Mouse (Mus musculus) kidney, embryonic 15.5 days (tissue): ENCODE measurements around the gene Hs3st4. TPM values are rescaled to one million over a fixed set of nuclear protein-coding genes. Genes with fewer than 3 reads are reported as not detected.

Source experiments
- ATAC-seq: fragments of 200-750 bp; cut with Nextera tagmentation; replicated peaks from 2 replicates; pipeline ENCODE4 v1.8.0; 2017; ENCODE audit warnings: moderate TSS enrichment; ENCODE audit not compliant: low FRiP score
- H3K27ac ChIP-seq: fragments of 300-500 bp; sonication (generic); 2 replicates; pipeline ENCODE4 v1.5.1; 2015; ENCODE audit warnings: mild to moderate bottlenecking, inconsistent platforms
- H3K27me3 ChIP-seq: fragments of 300-500 bp; sonication (generic); 2 replicates; pipeline ENCODE4 v1.6.1; 2015; ENCODE audit warnings: inconsistent platforms
- H3K36me3 ChIP-seq: fragments of 300-500 bp; sonication (generic); 2 replicates; pipeline ENCODE4 v1.6.1; 2015; ENCODE audit warnings: inconsistent platforms
- H3K4me1 ChIP-seq: fragments of 300-500 bp; sonication (generic); 2 replicates; pipeline ENCODE4 v1.6.1; 2015; ENCODE audit warnings: inconsistent platforms
- H3K4me2 ChIP-seq: fragments of 300-500 bp; sonication (generic); 2 replicates; pipeline ENCODE4 v1.6.1; 2015; ENCODE audit warnings: moderate library complexity, mild to moderate bottlenecking, inconsistent platforms
- H3K4me3 ChIP-seq: fragments of 300-500 bp; sonication (generic); replicated peaks from 2 replicates; pipeline ENCODE4 v1.5.1; 2015; ENCODE audit warnings: mild to moderate bottlenecking, inconsistent platforms
- H3K9ac ChIP-seq: fragments of 300-500 bp; sonication (generic); 2 replicates; pipeline ENCODE4 v1.6.1; 2015; ENCODE audit warnings: mild to moderate bottlenecking, inconsistent platforms
- H3K9me3 ChIP-seq: fragments of 300-500 bp; sonication (generic); replicated peaks from 2 replicates; pipeline ENCODE4 v1.6.1; 2016; ENCODE audit warnings: inconsistent platforms
- WGBS: fragments of 180-500 bp; shearing (Covaris S2); methylation state at CpG from one replicate; pipeline ENCODE4 v1.1.7; 2015; ENCODE audit warnings: mixed read lengths; 5-methylcytosine and 5-hydroxymethylcytosine counted together
- polyA plus RNA-seq: library from polyadenylated mRNA; unstranded; fragments of >200 nt; fragmentation: Nextera tagmentation; extraction: Ambion mirVana; gene quantifications from 2 replicates; pipeline ENCODE4 v1.2.1, GENCODE M21; 2015

The Hs3st4 gene
- polyA plus RNA-seq, 1 experiment from 2014 or later: 0.09 TPM

DNA sequence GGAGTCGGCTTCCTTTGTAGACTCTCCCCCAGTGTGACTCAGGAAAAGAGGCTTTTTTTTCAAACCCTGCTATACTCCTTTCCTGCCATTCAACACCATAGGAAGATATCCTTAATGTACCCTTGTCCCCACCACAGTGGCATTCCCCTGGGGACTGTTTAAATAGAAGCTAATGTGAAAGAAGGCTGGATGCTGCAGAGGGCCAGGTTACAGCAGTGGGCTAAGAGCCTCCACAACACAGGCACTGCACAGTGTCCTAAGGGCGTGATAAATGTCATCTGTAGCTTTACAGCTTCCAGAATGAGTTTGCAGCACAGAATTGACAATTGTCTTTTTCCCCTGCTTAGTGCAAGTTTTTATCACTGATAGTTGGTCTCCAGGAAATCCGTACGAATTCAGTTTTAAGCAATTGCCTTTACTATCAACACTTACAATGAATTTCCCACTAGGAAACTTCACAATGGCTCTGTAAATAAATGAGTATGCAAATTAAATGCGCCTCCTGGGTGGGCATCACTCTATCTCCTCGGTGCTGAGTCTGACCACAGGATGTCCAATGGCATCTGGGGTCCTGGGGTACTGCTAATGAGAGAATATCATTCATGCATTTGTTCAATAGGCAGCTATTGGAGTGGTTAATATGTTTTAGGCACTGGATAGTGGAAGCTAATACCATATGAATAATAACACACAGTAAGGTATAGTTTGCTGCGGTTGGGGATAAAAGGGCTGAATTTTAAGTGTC lies 257.4 kb downstream of the Hs3st4 start:
- Histone ChIP-seq H3K9ac (no peak overlapping the region), H3K4me1 (no peaks in the 10 kb centered on the region), H3K36me3 (no peaks in the 10 kb centered on the region), H3K9me3 (no peaks in the 10 kb centered on the region), H3K27ac (no peak overlapping the region), H3K27me3 (no peaks in the 10 kb centered on the region), H3K4me3 (no peak overlapping the region), H3K4me2 (no peak overlapping the region)
- WGBS: 46% methylated on average over 7 of the region's 7 CpGs
- ATAC-seq: no peak

DNA sequence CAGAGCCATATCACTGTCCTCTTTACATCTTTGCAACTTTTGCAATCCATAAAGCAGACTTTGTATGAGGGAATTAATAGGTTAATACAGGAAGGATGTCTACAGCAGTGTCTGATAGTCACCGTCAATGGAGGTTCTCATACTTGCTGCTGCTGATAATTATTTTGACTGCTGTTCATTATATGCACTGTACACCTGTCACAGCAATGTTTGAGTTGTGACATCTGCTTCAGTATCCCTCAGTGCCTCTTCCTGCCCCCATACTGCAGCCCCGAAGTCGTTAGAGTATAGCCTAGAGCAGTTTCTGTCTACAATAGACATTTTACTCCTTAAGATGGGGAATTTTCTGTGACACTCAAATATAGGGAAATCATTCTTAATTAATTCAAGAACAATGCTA lies 267.2 kb downstream of the Hs3st4 start:
- Histone ChIP-seq H3K9me3 (no peaks in the 10 kb centered on the region), H3K4me1 (no peaks in the 10 kb centered on the region; the same call in 1 of the 2 replicates), H3K36me3 (no peaks in the 10 kb centered on the region), H3K4me3 (no peak overlapping the region), H3K9ac (no peak overlapping the region), H3K27ac (no peak overlapping the region), H3K27me3 (no peaks in the 10 kb centered on the region), H3K4me2 (no peak overlapping the region)
- no peak for ATAC-seq
- WGBS: 66% methylated on average over 3 of the region's 3 CpGs

DNA sequence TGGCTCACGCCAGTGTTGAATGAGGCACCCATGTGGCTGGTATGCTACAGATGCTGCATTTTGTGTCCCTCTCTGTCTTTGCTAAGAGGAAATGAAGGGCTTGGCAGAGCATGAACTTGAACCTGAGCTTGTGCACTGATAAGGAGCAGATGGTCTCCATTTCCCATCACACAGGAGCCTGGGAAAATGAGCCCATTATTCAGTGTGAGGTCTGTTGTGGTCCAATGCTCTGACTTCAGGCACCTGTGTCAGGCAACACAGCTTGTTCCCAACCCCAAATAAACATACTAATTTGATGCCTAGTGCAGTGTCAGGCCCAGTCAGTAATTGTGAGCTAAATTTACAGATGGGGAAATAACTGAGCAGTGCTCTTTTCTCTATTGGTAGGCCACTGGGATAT lies 267.9 kb downstream of the Hs3st4 start:
- 63% methylated on average over 1 of the region's 1 CpGs for WGBS

DNA sequence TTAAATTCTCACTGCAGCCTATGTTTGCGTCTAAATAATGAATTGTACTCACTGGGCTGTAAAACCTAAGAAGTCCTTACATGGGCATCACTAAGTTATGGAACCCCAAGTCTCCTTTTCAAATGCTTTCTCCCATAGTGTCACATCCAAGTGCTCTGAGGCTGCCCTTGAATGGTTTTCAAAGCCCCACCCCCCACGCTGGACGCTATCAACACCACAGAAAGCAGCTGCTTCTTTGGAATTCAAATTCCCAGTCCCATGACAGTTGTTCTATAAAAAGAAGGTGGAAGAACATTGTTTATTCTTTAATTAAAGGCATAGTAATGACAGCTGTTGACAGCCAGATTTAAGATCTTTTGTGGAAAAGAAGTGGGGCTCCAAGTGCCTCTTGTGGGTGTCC lies 275.8 kb downstream of the Hs3st4 start:
- WGBS: 56% methylated on average over 3 of the region's 3 CpGs
- ATAC-seq: no peak
- Histone ChIP-seq H3K4me2 (no peak overlapping the region), H3K9ac (no peak overlapping the region), H3K4me1 (no peaks in the 10 kb centered on the region), H3K4me3 (no peak overlapping the region), H3K27me3 (no peaks in the 10 kb centered on the region), H3K36me3 (no peaks in the 10 kb centered on the region), H3K9me3 (no peaks in the 10 kb centered on the region), H3K27ac (no peak overlapping the region)

More for the DNA sequence above, 267.9 kb downstream of the Hs3st4 start:
- Histone ChIP-seq H3K4me1 (no peaks in the 10 kb centered on the region; the same call in 1 of the 2 replicates), H3K27me3 (no peaks in the 10 kb centered on the region), H3K4me2 (no peak overlapping the region), H3K27ac (no peak overlapping the region), H3K36me3 (no peaks in the 10 kb centered on the region), H3K9me3 (no peaks in the 10 kb centered on the region), H3K4me3 (no peak overlapping the region), H3K9ac (no peak overlapping the region)
- ATAC-seq: no peak

DNA sequence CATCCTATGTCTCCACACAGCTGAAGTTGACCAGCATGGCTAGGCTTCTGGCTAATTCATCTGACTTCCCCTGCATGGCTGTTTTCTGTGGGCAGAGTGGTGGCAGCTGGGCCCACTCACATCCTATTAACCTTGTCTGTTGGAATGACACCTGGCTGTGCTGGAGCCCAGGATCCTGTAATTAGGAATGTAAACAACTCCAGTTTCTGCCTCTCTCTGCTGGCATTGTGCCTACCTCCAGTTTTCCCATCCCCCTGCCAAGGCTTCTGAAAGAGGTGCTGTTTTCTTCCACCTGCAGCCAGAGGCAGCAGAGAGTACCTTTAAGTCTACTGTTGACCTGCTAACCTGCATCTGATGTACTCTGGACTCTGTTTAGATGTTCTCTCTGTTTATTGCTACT lies 288.1 kb downstream of the Hs3st4 start:
- no peak overlapping the region for H3K4me2 ChIP-seq
- H3K9me3 ChIP-seq: no peaks in the 10 kb centered on the region
- H3K27ac ChIP-seq: no peak overlapping the region
- ATAC-seq: no peak
- no peaks in the 10 kb centered on the region for H3K36me3 ChIP-seq
- H3K4me1 ChIP-seq: no peaks in the 10 kb centered on the region
- H3K4me3 ChIP-seq: no peak overlapping the region
- H3K27me3 ChIP-seq: no peaks in the 10 kb centered on the region
- H3K9ac ChIP-seq: no peak overlapping the region

DNA sequence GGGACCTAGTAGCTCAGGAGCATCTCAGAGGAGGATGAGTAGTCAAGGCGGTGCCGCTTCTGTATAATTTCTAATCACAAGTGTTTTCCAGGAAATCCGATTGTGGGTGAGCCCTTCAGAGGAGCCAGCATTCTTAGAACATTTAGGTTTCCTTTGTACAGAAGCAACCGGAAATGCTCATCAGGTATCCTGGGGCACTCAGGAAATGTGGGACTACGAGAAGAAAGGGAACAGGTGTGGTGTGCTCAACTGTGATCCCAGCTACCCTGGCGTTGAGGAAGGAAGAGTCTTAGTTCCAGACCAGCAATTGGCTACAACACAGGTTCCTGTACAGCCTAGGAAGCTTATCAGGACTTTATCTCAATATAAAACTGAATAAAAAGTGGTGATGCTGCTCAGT lies 307.2 kb downstream of the Hs3st4 start:
- Histone ChIP-seq H3K4me2 (no peak overlapping the region), H3K4me1 (0 out of 2 replicates have a peak, but pooled peaks cover 5% of the 10 kb centered on the region), H3K9me3 (no peaks in the 10 kb centered on the region), H3K4me3 (no peak overlapping the region), H3K27me3 (no peaks in the 10 kb centered on the region), H3K36me3 (no peaks in the 10 kb centered on the region), H3K9ac (no peak overlapping the region), H3K27ac (no peak overlapping the region)
- ATAC-seq: no peak
- 73% methylated on average over 6 of the region's 6 CpGs for WGBS

DNA sequence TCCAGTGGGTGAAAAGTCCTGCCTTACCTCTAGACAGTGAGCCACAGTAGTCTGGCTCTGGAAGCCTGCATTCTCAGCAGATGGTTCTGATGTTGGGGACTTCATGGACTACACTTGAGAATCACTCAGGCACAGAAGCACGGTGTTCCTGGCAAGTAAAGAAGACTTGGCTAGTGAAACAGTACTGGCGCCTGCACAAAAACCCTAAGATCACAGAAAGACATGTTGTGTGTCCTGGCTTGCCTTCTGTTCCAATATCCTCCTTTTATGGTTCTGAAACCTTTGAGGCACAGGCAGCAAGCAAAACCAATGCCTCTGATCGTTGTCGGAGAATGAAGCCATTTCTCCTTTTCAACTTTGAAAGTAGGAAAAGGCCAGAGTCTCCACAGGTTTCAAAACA lies 336.8 kb downstream of the Hs3st4 start:
- Histone ChIP-seq H3K4me2 (no peak overlapping the region), H3K9ac (no peak overlapping the region), H3K27me3 (no peaks in the 10 kb centered on the region), H3K36me3 (no peaks in the 10 kb centered on the region), H3K4me1 (no peaks in the 10 kb centered on the region), H3K9me3 (no peaks in the 10 kb centered on the region), H3K4me3 (no peak overlapping the region), H3K27ac (no peak overlapping the region)
- ATAC-seq: no peak
- WGBS: 93% methylated on average over 4 of the region's 4 CpGs

DNA sequence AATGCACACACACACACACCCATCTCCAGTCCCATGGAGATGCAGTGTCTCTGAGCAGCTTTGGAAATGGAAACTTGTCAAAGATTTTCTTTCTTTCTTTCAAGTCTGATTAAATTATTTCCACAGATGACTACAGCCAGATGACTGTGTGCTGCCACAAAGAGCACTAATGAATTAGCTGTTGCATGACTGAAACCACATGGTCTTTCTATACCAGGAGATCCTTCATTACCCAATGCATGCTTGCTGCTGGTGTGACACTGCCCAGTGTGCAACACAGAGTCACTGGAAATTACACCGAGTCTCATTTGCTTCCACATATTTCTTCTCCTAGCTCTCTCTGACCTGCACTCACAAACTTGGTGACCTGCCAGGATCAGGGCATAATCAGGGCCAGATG lies 353.0 kb downstream of the Hs3st4 start:
- no peaks in the 10 kb centered on the region for H3K9me3 ChIP-seq
- no peaks in the 10 kb centered on the region for H3K27me3 ChIP-seq
- no peak for ATAC-seq
- no peak overlapping the region for H3K4me2 ChIP-seq
- no peak overlapping the region for H3K4me3 ChIP-seq
- H3K9ac ChIP-seq: no peak overlapping the region
- H3K4me1 ChIP-seq: no peaks in the 10 kb centered on the region
- no peak overlapping the region for H3K27ac ChIP-seq
- H3K36me3 ChIP-seq: no peaks in the 10 kb centered on the region
- 58% methylated on average over 1 of the region's 1 CpGs for WGBS

DNA sequence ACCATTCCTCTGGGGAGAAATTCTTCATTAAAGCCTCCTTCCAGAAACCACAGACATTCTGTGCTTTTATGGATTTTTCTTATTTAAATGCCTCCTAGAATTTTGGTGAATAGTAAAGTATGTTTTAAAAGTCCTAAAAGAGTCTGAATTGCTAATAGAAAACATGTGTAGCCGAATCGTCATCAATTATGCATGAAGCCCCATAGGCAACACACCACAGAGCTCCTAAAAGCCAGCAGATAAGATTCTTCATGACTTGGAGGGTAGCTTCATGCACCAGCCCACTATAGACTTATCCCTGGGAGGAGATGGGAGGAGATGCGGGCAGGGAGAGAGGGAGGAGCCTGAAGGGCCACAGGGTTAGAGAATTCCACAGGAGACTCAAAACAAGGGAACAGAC lies 358.8 kb downstream of the Hs3st4 start:
- Histone ChIP-seq H3K9ac (no peak overlapping the region), H3K36me3 (no peaks in the 10 kb centered on the region), H3K27ac (no peak overlapping the region), H3K9me3 (no peaks in the 10 kb centered on the region), H3K27me3 (no peaks in the 10 kb centered on the region), H3K4me2 (no peak overlapping the region), H3K4me1 (no peaks in the 10 kb centered on the region), H3K4me3 (no peak overlapping the region)
- no peak for ATAC-seq
- WGBS: 74% methylated on average over 3 of the region's 3 CpGs

DNA sequence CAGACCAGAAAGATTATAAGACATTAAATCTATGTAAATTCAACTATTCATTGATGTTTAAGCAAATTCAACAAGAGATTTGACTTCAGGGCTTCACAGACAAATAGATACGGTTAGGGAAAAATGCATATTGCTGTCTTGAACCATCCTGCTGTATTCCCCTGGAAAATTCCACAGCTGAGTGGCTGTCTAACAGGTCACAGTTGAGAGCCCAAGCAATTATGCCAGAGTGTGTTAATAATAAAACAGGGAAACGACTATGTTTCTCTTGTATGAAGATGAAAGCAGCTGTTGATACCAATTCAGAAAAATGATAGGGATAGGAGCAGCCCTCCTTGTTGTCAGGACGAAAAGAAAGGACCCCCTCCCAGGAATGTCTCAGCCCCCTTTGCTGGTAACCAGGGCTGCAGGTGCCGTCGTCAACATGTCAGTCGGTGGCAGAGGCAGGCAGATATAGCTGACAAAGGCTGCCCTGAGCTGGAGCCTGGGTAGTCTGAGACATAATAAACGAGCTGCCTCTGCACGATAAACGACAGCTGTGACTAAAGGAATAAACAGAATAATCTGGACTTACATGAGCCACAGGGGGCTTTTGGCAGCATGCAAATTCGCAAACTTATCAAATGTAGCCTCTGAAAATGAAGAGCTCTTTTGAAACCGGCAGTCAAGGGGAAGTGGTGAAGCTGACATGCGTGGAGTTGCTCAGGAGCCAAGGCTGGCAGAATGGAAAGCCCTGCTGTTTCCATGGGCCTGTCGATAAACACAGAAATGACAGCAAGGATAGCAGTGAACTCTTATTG lies 364.7 kb downstream of the Hs3st4 start:
- Histone ChIP-seq H3K9ac (no peak overlapping the region), H3K9me3 (no peaks in the 10 kb centered on the region), H3K4me1 (peaks cover 9% of the 10 kb centered on the region), H3K4me3 (0 out of 2 replicates have a peak overlapping the region, but pooled peaks have one; percentile 3), H3K27ac (peak overlapping the region; percentile 59; the same call in 1 of the 2 replicates), H3K27me3 (no peaks in the 10 kb centered on the region), H3K36me3 (no peaks in the 10 kb centered on the region), H3K4me2 (peak overlapping the region; percentile 31)
- WGBS: 35% methylated on average over 13 of the region's 13 CpGs
- ATAC-seq: no peak

DNA sequence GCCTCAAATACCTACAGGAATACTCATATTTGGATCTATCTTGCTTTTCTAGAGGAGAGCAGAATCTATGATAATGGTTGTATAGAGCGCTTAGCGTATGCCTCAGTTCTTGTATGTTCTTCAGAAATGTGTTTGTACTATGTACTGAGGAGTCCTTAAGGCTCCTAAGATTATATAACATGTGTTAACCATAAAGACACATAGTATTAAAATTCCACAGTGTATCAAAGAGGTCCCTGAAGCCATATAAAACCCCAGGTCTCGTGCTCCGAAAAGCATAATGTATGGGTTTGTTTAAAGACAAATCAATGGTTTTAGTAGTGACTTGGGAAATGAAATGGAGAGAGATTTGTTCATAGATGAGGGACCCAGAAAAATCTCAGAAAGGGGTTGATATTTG lies 371.4 kb downstream of the Hs3st4 start:
- no peaks in the 10 kb centered on the region for H3K9me3 ChIP-seq
- H3K4me2 ChIP-seq: no peak overlapping the region
- WGBS: 90% methylated on average over 4 of the region's 4 CpGs
- H3K4me1 ChIP-seq: no peaks in the 10 kb centered on the region
- ATAC-seq: no peak
- no peaks in the 10 kb centered on the region for H3K27me3 ChIP-seq
- no peak overlapping the region for H3K9ac ChIP-seq
- no peak overlapping the region for H3K4me3 ChIP-seq
- no peak overlapping the region for H3K27ac ChIP-seq
- no peaks in the 10 kb centered on the region for H3K36me3 ChIP-seq

DNA sequence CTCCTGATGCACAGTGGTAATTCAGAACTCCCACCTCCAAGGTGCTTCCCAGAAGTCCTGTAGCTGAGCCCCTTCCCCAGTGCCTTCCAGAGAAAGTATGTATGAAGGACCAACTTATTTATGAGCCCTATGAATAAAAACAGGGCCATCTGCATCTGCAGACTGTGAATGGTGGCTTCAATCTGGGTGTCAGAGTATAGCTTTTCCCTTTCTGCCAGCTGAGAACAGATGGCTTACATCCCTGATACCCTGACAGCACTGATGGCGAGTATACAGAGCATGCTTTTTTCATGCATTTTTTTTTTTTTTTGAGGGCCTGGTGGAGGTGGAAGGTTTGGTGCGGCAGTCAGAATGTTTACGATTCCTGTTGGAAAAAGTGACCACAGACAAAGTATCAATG lies 375.4 kb downstream of the Hs3st4 start:
- Histone ChIP-seq H3K27me3 (no peaks in the 10 kb centered on the region), H3K4me2 (no peak overlapping the region), H3K36me3 (no peaks in the 10 kb centered on the region), H3K4me1 (no peaks in the 10 kb centered on the region), H3K9ac (no peak overlapping the region), H3K9me3 (no peaks in the 10 kb centered on the region), H3K4me3 (no peak overlapping the region), H3K27ac (no peak overlapping the region)
- WGBS: 56% methylated on average over 3 of the region's 3 CpGs
- no peak for ATAC-seq
